Mouse (Mus musculus): ENCODE measurements around the gene Snrnp35.
A peak's percentile ranks its signal among the peaks of the same experiment; 100 is the strongest.

Gene Snrnp35

GRCm38 (mm10) chr5:124538813-124539792 is 56.2 kb downstream of the Snrnp35 start:
- DNase-seq (ENCODE audit: low spot score in 2 of 2), result no peak

- no peak for DNase-seq (ENCODE audit: low spot score in 2 of 2)
Observed at GRCm38 (mm10) chr5:124539905-124540304, 57.0 kb downstream of the Snrnp35 start.

- peak; percentile 93 to 95 for DNase-seq (ENCODE audit: low spot score in 2 of 2)
Observed at GRCm38 (mm10) chr5:124540383-124540786, 57.5 kb downstream of the Snrnp35 start, which contains the start of gene Tmed2. Tmed2 (plus strand) TSS chr5:124540695.
